Mouse (Mus musculus): ENCODE measurements around the gene Chml.
A peak's percentile ranks its signal among the peaks of the same experiment; 100 is the strongest.

Gene Chml

DNA sequence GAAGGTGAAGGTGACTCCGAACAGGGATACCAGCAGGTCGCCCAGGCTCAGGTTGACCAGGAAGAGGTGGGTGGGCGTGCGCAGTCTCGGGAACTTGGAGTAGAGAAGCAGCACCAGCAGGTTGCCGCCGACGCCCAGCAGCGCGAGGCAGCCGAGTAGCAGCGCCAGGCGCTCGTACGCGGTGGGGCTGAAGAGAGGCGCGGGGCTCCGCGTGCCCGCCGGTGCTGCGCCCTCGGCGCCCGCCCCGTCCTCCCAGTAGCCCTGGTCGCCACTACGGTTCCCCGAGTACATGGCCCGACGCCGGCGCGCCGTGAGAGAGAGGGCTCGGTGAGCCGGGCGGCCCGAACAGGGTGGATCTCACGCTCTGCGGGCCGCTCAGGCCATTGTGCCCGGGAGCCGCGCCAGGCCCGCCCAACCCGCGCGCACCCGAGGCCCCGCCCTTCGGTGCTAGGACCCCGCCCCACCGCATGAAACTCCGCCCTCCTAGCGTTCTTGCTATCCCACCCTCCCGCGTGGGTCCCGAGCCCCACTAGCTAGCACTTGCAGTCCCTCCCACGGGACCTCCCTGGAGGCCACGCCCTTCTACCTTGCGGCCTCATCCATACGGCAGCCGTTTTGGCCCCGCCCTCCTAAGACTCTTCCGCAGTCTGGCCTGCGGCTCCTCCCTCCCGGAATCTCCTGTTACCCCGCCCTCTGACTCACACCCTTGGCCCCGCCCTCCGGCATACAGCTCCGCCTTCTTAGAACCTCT, at the start of gene Chml, which contains the start of gene Opn3:
Chml (minus strand) TSS at position 656 of the 751 bp plus-strand sequence.
Opn3 (minus strand) TSS at position 531 of the 751 bp plus-strand sequence.
- DNase-seq, result peak; percentile 100

GRCm38 (mm10) chr1:175725771-175726170, 33.1 kb upstream of the Chml start:
- no peak for DNase-seq

DNA sequence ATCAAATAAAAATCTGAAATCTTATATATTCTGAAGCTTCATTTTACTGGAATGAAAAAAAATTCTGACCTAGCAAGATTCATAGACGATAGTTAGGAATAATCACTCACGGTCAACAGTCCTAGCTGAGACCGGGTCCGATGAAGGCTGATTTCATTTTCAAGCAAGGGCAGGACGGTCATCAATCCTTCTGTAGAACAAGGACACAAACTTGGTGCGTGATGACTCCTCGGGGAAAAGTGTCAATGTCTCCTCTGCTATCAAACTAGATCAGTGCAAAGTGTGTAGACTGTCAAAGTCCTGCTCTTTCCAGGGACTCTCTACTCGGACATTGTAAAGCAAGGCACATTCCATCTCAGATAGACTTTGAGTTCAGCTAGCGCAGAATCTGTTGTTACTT, 24.1 kb upstream of the Chml start:
- no peak for DNase-seq

DNA sequence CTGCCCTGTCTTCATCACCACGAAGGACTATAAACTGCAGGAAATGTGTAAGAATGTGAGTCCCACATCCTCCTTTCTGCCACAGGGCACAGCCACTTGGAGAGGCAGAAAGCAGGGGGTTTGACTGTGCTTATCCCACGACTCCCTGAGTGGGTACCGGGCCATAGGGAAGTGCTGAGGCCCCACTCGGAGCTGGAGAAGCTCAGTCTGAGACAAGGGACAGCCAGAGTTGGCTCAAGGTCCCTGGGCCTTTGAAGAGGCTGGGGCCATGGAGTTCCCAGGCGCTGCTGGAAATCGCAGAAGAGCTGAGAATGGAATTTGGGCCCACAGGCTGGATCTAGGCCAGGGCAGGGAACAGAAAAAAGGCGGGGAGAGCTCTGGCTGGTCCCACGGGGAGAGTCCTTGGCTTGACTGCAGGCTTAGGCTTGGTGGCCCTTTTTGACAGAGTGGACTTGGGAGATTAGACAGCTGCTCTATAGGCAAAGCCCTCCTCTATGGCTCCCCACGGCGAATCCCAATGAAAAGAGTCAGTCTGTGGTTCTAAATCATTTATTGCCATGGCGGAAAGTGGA, 19.7 kb upstream of the Chml start:
- DNase-seq, result no peak

DNA sequence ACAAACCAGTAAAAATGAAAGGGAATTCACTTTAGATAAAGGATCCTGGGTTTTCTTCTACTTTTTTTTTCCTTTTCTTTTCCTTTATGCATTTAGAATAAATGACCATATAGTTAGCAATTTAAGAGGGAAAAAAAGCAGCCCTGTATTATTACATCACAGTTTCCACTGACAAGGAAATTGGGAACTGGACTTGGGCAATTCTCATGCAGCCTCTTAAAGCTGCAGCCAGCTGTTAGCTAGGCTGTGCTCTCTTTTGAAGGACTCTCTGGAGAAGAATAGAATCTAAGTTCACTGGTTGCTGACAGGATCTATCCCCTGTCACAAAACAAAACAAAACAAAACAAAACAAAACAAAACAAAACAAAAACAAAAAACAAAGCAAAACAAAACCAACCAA, 15.3 kb upstream of the Chml start:
- no peak for DNase-seq

DNA sequence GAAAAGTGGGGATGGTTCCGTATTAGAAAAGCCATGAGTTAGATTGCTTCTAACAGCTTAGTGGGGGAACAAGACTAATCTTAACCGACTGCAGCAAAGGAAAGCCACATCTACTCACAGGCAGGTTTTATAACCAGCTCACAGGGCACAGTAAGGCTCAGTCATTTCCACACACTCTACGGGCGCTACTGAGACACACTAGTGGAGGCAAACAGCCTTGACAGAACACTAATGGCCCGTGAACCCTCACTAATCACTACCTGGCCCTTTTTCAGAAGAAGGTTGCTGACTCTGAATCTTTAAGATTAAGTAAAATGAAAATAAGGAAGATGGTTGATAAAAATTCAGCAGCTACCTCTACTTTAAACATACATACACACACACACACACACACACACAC, 14.9 kb upstream of the Chml start:
- no peak for DNase-seq

- DNase-seq, result no peak
Measured at GRCm38 (mm10) chr1:175701145-175701544, 8.4 kb upstream of the Chml start.

GRCm38 (mm10) chr1:175699796-175700195, 7.1 kb upstream of the Chml start:
- DNase-seq, result no peak

GRCm38 (mm10) chr1:175699375-175699774, 6.7 kb upstream of the Chml start:
- no peak for DNase-seq

- no peak for DNase-seq
Measured at GRCm38 (mm10) chr1:175698293-175698692, 5.6 kb upstream of the Chml start, which contains the start of gene Wdr64. Gene Wdr64, plus strand, starts transcription at chr1:175698593.

GRCm38 (mm10) chr1:175693429-175693960, 794 bp upstream of the Chml start:
- DNase-seq, result no peak

GRCm38 (mm10) chr1:175692997-175693361, 278 bp upstream of the Chml start:
- DNase-seq, result no peak

- DNase-seq, result no peak
Measured at GRCm38 (mm10) chr1:175691686-175692245, 935 bp downstream of the Chml start.

- DNase-seq, result no peak
Measured at GRCm38 (mm10) chr1:175680995-175681394, 11.7 kb downstream of the Chml start.

DNA sequence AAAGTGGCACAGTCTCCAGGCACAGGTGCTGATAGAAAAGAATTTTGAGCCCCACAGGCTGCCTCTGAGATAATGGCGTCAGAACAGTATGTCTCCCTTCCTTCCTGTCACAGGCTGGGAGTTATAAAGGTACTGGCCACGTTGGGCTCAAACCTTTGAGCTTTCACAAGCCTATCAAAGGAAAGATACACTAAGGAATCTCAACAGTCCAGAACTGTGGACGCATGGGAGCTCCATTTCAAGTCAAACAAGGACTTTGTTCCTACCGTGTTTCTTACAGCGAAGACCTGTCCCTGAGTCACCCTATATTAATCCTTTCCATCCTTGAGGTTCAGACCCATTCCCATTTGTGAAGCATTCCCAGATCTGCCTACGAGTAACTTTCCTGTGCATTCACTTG, 15.2 kb downstream of the Chml start:
- DNase-seq, result no peak

DNA sequence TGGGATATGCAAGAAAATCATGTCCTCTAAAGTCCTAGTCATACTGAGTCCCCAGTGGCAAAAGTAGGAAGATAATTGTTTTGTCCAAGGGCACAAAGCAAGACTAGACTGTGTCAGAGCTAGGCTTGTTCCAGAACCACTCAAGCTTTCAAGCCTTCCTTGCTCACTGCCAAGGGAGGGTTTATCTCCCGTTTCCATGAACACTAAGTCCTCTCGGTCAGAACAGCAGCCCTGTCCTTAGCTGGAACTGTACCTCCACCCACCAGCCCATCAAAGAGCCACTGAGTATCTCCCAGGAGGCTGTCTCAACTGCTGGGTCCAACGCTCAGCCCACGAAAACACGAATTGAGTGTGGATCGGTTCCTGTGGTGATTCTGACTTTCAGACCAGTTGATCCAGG, 17.6 kb downstream of the Chml start:
- DNase-seq, result no peak

DNA sequence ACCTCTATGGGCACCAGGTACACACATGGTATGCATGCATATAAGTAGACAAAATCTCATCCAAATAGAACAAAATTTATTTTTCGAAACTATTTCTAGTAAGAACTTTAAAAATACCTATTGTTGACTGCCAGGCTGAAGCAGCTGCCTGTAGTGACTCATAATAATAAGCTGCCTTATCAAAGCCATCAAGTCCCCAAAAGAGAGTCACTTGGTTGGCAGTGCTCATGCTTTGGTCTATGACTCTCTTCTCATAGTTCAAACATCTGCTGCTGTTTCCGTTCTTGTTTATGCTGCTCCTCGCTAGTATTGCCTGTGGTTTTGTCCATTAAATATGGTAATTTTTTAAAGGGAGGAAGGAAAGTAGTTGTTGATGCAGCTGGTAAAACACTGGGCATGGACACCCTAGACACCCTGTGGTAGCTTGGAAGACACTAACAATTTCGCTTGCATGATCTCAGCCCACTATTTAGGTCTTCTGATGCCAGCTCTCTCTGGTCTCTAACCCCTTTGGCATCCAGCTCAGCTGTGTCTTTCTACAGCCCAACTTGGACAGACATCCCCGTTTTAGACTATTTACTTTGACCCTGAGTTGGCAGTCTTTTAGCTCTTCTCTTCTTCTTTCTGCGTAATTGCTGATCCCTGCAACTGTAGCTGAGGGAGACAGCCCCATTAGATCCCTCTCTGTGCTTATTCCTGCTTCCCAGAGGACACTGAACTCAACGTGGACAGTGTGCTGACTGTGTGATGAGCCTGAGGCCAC, 19.0 kb downstream of the Chml start:
- DNase-seq, result no peak

- DNase-seq, result no peak
Measured at GRCm38 (mm10) chr1:175671626-175672025, 21.1 kb downstream of the Chml start.

GRCm38 (mm10) chr1:175670042-175670441, 22.7 kb downstream of the Chml start:
- no peak for DNase-seq

- DNase-seq, result no peak
Measured at GRCm38 (mm10) chr1:175669456-175669855, 23.2 kb downstream of the Chml start.

GRCm38 (mm10) chr1:175668666-175669405, 23.9 kb downstream of the Chml start:
- DNase-seq, result peak; percentile 63

GRCm38 (mm10) chr1:175659900-175660299, 32.8 kb downstream of the Chml start:
- no peak for DNase-seq

DNA sequence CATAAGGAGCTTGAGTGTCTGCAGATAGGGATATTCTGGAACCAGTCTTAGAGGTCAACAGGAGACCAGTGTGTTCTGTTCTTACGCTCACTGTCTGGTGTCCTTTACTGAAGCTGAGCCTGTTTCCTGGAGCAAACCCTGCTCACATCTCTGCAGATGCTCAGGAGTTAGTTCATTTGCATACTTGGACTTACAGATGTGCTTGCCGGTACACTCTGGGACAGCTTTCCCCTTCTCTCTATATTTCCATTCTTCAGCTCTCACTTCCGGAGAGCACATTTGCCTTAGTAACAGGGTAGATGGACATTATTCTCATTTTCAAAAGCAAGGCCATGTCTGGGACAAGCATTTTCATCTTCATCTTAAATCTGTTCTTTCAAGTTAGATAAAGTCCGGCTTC, 44.1 kb downstream of the Chml start:
- no peak for DNase-seq
